Mouse (Mus musculus): ENCODE data around the gene Rnf213. TPM values are rescaled to one million over a fixed set of nuclear protein-coding genes. Genes with fewer than 3 reads are reported as not detected.

The Rnf213 gene
- total RNA-seq, 2 experiments from 2014 or later = 4.1 to 6.9 TPM

GRCm38 (mm10) chr11:119532460-119532859 is 139.6 kb downstream of the Rnf213 start:
- Histone ChIP-seq H3K27ac (no peak overlapping the region), H3K4me3 (no peak overlapping the region)
- TF ChIP-seq CTCF (IDR thresholded peaks at IDR 0.05) = no peak
- intact Hi-C loops (cut with DNase I) = no loop called here
- no peak for DNase-seq

GRCm38 (mm10) chr11:119533745-119534144 is 140.8 kb downstream of the Rnf213 start:
- no peak overlapping the region for H3K4me3 ChIP-seq
- H3K27ac ChIP-seq = no peak overlapping the region
- TF ChIP-seq CTCF (IDR thresholded peaks at IDR 0.05) = no peak
- intact Hi-C loops (cut with DNase I) = no loop called here
- no peak for DNase-seq

Small RNA genes lying within 50 kb of the gene (microRNA-seq; reads per million reads assigned to microRNA genes)
- gene Mir1932 = not detected

Other genes starting within 250 kb of the Rnf213 start
- gene Tbc1d16, start 164.6 kb upstream of the Rnf213 start, total RNA-seq (2021) = 10 to 100 TPM; 30.7 to 36.6 TPM
- gene Ccdc40, start 164.5 kb upstream of the Rnf213 start, total RNA-seq (2021) = not detected
- 100 to 1,000 TPM; 148 to 177 TPM for gene Gaa, start 125.2 kb upstream of the Rnf213 start, total RNA-seq (2021)
- 10 to 100 TPM; 42.1 to 51.6 TPM for gene Eif4a3, start 93.0 kb upstream of the Rnf213 start, total RNA-seq (2021)
- under 1 TPM; 0.33 to 0.54 TPM for gene Card14, start 85.3 kb upstream of the Rnf213 start, total RNA-seq (2021)
- 1 to 10 TPM; 2.7 to 3.0 TPM for gene Sgsh, start 37.6 kb upstream of the Rnf213 start, total RNA-seq (2021)
- gene Slc26a11, start 37.5 kb upstream of the Rnf213 start, total RNA-seq (2021) = 1 to 10 TPM; 1.9 to 2.8 TPM
- gene Endov, start 98.2 kb downstream of the Rnf213 start, total RNA-seq (2021) = 1 to 10 TPM; 4.3 to 4.5 TPM
- gene Nptx1, start 154.7 kb downstream of the Rnf213 start, total RNA-seq (2021) = not detected
- gene Rptor, start 209.8 kb downstream of the Rnf213 start, total RNA-seq (2021) = 10 to 100 TPM; 24.9 to 32.5 TPM

Data from gastrocnemius, adult 2 months (tissue).